Mouse (Mus musculus): ENCODE data around the gene Hint3.

Gene Hint3

DNA sequence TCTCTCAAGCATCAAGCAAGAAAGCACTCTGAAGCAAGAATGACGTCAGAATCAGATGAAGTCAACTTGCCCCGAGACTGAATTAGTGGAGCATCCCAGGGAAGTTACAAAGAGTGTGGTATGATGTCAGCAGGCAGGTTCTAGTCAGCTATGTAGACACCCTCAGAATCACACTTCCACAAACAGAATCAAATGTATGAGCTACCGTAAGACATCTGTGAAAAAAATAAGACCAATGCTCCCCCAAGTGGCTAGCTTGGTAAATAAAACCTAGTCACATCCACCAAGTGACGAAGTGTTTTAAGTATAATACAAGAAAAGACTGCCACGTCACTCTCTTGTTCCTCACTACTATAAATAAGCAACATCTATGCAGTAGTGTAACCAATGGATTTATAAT lies 42.4 kb downstream of the Hint3 start:
- no peak for DNase-seq

DNA sequence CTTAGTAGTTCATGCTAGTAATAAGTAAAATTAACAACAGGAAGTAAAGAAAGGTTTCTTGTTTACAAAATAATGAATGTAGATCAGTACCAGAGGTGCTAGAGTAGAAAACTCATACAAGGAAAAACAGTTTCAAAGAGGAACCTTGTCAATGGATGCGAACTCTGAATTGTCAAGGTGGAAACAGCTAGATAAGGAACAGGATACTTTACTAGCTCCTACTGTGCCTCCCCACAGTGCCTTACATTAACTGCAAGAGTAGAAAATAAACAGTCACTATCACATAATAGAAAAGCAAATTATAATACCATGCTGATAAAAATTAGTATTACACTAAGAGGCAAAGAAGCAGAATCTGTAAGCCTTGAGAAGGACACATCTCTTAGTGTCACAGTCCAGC lies 43.7 kb downstream of the Hint3 start:
- no peak for DNase-seq

DNA sequence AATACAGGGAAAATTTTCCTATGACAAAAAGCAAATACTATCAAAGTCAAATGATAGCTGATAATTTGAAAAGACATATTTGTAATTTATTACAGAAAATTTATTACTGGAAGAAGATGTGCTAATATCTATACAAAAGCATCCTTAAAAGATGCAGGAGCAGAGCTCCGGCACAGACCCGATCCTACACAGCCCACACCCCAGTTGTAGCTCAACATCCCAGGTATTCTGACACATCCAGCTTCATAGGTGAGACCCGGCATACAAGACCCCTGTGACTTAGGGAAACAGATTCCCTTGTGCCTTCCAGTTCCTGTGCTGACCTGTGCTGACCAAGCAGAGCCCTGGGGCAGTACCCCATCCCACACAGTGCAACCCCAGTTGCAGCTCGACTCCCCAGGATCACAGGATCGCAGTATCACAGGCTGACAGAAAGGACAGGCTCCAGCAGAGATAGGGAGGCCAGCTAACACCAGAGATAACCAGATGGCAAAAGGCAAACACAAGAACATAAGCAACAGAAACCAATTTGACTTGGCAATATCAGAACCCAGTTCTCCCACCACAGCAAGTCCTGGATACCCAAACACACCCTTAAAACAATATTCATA lies 51.7 kb downstream of the Hint3 start:
- DNase-seq: no peak

DNA sequence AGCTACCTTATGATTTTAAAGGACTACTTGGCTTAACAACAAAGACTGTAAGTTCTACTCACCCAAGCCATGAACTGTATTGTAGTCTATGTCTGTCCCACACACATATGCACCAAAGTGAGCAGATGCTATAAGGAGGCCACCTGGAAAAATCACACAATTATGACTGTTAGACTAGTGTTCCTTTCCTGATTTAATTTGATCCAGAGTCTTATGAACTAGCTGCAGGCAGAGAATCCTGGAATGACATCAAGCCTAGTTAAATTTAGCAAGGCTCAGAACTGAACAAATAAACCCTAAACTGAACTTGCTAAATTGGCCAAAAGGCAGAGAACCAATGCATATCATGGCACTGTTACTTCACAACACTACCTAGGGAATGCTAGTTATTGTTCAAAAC lies 63.1 kb downstream of the Hint3 start:
- no peak for DNase-seq

DNA sequence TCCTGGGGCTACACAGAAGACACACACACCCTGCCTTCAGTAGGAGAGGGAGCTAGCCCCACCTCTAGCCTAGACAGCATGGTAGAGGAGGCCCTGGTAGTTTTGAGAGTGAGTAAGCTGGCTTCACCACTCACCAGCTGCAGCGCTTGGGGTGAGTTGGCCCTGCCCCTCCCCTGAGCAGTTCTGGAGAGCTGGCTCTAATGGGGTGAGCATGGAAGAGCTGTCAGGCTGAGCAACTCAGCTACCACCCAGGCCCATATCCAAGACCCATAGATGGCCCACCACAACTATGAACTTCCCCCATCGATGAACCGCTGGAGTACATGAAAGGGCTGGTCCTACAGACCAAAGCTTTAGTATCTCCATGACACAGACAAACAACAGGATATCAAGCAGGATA lies 64.8 kb downstream of the Hint3 start:
- no peak for DNase-seq

All from kidney, postnatal 36 days (tissue).